Mouse (Mus musculus) cerebellum, adult 2 months (tissue): Measurements from ENCODE around the gene Habp4. TPM values are rescaled to one million over a fixed set of nuclear protein-coding genes. Genes with fewer than 3 reads are reported as not detected.

ENCODE experiments used
- DNase-seq, 2 experiments: peaks; one replicate each; pipeline ENCODE4 v3.0.0; 2021
- H3K27ac ChIP-seq: fragments of 200-500 bp; 2 replicates; pipeline ENCODE4 v1.5.1; 2012; ENCODE audit warnings: low read length, control low read depth, inconsistent platforms; ENCODE audit not compliant: insufficient read depth
- H3K27me3 ChIP-seq: fragments of 200-500 bp; 2 replicates; pipeline ENCODE4 v1.6.1; 2012; ENCODE audit warnings: inconsistent platforms, mild to moderate bottlenecking, low read length, moderate library complexity; ENCODE audit not compliant: control insufficient read depth, insufficient read depth
- H3K4me1 ChIP-seq: fragments of 200-500 bp; 2 replicates; pipeline ENCODE4 v1.6.1; 2011; ENCODE audit warnings: low read length; ENCODE audit not compliant: control insufficient read depth, insufficient read depth
- H3K4me3 ChIP-seq: fragments of 200-500 bp; replicated peaks from 2 replicates; pipeline ENCODE3; 2011; ENCODE audit warnings: mild to moderate bottlenecking, low read depth, low read length, control low read depth; ENCODE audit not compliant: insufficient read depth
- CTCF ChIP-seq: fragments of 200-500 bp; IDR thresholded peaks from 2 replicates; pipeline ENCODE4 v1.5.1; 2011; ENCODE audit warnings: low read depth, mild to moderate bottlenecking, control low read depth, low read length, moderate library complexity, borderline replicate concordance; ENCODE audit not compliant: insufficient read depth
- POLR2A ChIP-seq: fragments of 200-500 bp; IDR thresholded peaks from 2 replicates; pipeline ENCODE4 v1.6.1; 2011; ENCODE audit warnings: low read length, control low read depth, borderline replicate concordance; ENCODE audit not compliant: insufficient read depth
- WGBS: fragments of 180-500 bp; shearing (Covaris S2); methylation state at CpG from one replicate; pipeline ENCODE4 v1.1.7; 2018; 5-methylcytosine and 5-hydroxymethylcytosine counted together
- polyA plus RNA-seq: library from polyadenylated mRNA; depleted of rRNA; stranded (reverse); fragments of >200 nt; gene quantifications from 2 replicates; pipeline ENCODE4 v1.2.3, GENCODE M21; 2012

The Habp4 gene
- polyA plus RNA-seq, 1 experiment = 213 TPM

- peak overlapping the region; percentile 46 for H3K27ac ChIP-seq
- under 1% methylated on average over 68 of the region's 71 CpGs for WGBS
These were observed 440 bp downstream of the Habp4 start for GRCm38 (mm10) chr13:64161916-64162611.

GRCm38 (mm10) chr13:64162626-64163025 lies 1.0 kb downstream of the Habp4 start:
- Histone ChIP-seq H3K27me3 (no peaks in the 10 kb centered on the region), H3K4me3 (peak overlapping the region; percentile 81), H3K27ac (0 out of 2 replicates have a peak overlapping the region, but pooled peaks have one; percentile 46), H3K4me1 (no peaks in the 10 kb centered on the region)
- WGBS = 2% methylated on average over 14 of the region's 14 CpGs
- DNase-seq = peak in 1 of 2 experiments; percentile 44
- no peak for TF ChIP-seq CTCF
- TF ChIP-seq POLR2A = no peak

More at GRCm38 (mm10) chr13:64161916-64162611, 440 bp downstream of the Habp4 start:
- peak overlapping the region; percentile 81 for H3K4me3 ChIP-seq
- TF ChIP-seq CTCF = no peak
- TF ChIP-seq POLR2A = 0 out of 2 replicates have a peak, but pooled peaks have one; percentile 22
- no peaks in the 10 kb centered on the region for H3K4me1 ChIP-seq
- no peak for DNase-seq
- H3K27me3 ChIP-seq = no peaks in the 10 kb centered on the region

DNA sequence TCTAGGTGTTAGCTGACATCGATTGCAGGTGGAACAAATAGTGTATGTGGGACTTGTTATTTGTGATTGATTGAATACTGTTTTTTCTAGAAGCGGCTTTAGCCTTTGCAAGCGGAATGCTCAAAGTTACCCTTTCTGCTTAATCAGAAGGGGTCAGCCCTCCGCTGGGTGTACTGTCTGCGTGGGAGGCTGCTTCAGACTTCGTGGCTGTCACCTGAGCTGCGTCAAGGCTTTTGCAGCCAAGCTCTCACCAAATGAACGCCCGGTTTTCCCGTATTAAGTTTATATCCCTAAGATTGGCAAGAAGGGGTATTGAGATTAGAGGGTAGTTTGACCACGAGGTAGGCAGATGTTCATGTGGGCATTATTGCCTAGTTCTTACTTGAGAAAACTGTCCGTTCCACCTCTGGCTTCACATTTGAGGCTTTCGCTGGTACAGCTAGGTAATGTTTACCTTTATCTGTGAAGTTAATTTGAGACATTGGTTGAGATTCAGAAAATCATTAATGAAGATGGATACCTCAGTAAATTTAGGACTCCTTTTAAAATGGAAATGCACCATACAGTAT lies 1.6 kb downstream of the Habp4 start:
- H3K27ac ChIP-seq = no peak overlapping the region
- H3K4me3 ChIP-seq = peak overlapping the region; percentile 81
- 30% methylated on average over 13 of the region's 13 CpGs for WGBS
- no peak for TF ChIP-seq POLR2A
- TF ChIP-seq CTCF = no peak
- peak in 1 of 2 experiments; percentile 18 for DNase-seq
- H3K4me1 ChIP-seq = no peaks in the 10 kb centered on the region
- H3K27me3 ChIP-seq = no peaks in the 10 kb centered on the region

- 99% methylated on average over 25 of the region's 25 CpGs for whole genome bisulfite sequencing
- Histone ChIP-seq H3K4me1 (no peaks in the 10 kb centered on the region), H3K4me3 (no peak overlapping the region), H3K27ac (no peak overlapping the region), H3K27me3 (no peaks in the 10 kb centered on the region)
- no peak for DNase-seq
- TF ChIP-seq POLR2A = no peak
- TF ChIP-seq CTCF = no peak
These were observed 8.1 kb downstream of the Habp4 start for GRCm38 (mm10) chr13:64169746-64170145.

GRCm38 (mm10) chr13:64178000-64178399 lies 16.4 kb downstream of the Habp4 start:
- 81% methylated on average over 7 of the region's 7 CpGs for WGBS
- Histone ChIP-seq H3K4me1 (no peaks in the 10 kb centered on the region), H3K27ac (no peak overlapping the region), H3K4me3 (no peak overlapping the region), H3K27me3 (no peaks in the 10 kb centered on the region)
- TF ChIP-seq CTCF (no peak), POLR2A (no peak)
- no peak for DNase-seq

DNA sequence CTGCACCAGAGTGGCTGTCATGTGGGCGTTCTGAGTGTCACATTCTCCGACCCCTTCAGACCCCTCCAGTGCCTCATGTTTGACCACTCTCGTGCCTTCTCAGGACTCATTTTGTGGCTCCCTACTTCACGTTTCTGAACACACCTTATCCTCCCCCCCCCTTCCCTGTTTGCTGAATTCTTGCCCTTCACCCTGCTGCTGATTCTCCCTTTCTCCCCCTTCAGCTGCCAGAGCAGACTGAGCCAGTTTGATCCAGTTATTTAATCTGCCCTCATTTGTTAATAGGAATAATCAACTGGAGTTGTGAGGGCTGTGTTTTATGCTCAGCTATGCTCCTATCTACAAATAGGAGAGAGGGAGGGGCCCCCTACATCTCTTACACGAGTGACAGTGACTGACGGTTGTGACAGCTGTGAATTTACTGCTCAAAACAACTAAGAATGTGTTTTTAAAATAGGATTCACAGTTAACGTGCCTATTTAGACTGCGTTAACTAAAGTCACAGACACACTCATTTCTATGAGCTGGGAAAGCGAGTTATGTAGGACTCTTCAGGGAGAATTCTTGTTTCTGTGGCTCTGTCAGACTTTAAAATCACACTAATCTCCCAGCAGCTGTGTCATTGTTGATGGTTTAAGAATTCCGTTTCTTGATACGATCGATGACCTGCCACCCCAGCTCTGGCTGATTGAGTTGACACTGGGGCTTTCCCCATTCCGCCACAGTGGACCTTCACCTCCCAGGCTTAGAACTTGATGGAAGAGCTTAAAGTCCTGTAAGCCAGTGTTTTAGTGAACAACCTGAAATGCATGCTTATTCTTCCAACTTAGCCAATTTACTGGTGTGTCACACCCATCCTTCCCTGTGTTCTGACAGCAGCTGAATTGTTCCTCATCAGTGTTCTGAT lies 17.4 kb downstream of the Habp4 start:
- Histone ChIP-seq H3K4me1 (no peaks in the 10 kb centered on the region), H3K27ac (no peak overlapping the region), H3K4me3 (no peak overlapping the region), H3K27me3 (no peaks in the 10 kb centered on the region)
- no peak for TF ChIP-seq POLR2A
- 78% methylated on average over 13 of the region's 13 CpGs for WGBS
- DNase-seq = no peak

- TF ChIP-seq POLR2A = no peak
- no peak for TF ChIP-seq CTCF
- H3K27me3 ChIP-seq = no peaks in the 10 kb centered on the region
- H3K27ac ChIP-seq = no peak overlapping the region
- DNase-seq = no peak
- 85% methylated on average over 4 of the region's 4 CpGs for WGBS
- H3K4me1 ChIP-seq = no peaks in the 10 kb centered on the region
- H3K4me3 ChIP-seq = no peak overlapping the region
These were observed 18.7 kb downstream of the Habp4 start for GRCm38 (mm10) chr13:64180300-64180699.
